Mouse (Mus musculus) hematopoietic stem cell, adult 5-6 weeks (primary cell): Measurements from ENCODE around the gene M1ap. TPM values are rescaled to one million over a fixed set of nuclear protein-coding genes. Genes with fewer than 3 reads are reported as not detected.
A peak's percentile ranks its signal among the peaks of the same experiment; 100 is the strongest.

Experiments used
- ATAC-seq, 2 experiments: fragments of 125-278 bp in 1 of 2; replicated peaks in 1 of 2; 2 replicates each; pipeline ENCODE4 v1.8.0; 2016 to 2017; ENCODE audit warnings: inconsistent platforms in 2 of 2, mild to moderate bottlenecking in 2 of 2, moderate number of reproducible peaks in 2 of 2, low read depth in 1 of 2, moderate TSS enrichment in 1 of 2; ENCODE audit not compliant: low FRiP score in 2 of 2, poor library complexity in 2 of 2, severe bottlenecking in 2 of 2, insufficient read depth in 1 of 2, low TSS enrichment in 1 of 2
- total RNA-seq: library from RNA; stranded (forward); fragments of 172-1452, 232-1000 nt; gene quantifications from 2 replicates; pipeline ENCODE4 v1.2.3, GENCODE M21; 2017

The M1ap gene
- total RNA-seq, 1 experiment from 2014 or later = 2.6 TPM

GRCm38 (mm10) chr6:83074979-83075378 is 128.3 kb downstream of the M1ap start:
- no peak for ATAC-seq

GRCm38 (mm10) chr6:83077630-83078323 is 131.1 kb downstream of the M1ap start, which contains the start of gene Pcgf1:
Gene Pcgf1 (plus strand): TSS chr6:83077869.
- ATAC-seq = peak; percentile 4 to 30; a peak in 3 of 4 replicates

DNA sequence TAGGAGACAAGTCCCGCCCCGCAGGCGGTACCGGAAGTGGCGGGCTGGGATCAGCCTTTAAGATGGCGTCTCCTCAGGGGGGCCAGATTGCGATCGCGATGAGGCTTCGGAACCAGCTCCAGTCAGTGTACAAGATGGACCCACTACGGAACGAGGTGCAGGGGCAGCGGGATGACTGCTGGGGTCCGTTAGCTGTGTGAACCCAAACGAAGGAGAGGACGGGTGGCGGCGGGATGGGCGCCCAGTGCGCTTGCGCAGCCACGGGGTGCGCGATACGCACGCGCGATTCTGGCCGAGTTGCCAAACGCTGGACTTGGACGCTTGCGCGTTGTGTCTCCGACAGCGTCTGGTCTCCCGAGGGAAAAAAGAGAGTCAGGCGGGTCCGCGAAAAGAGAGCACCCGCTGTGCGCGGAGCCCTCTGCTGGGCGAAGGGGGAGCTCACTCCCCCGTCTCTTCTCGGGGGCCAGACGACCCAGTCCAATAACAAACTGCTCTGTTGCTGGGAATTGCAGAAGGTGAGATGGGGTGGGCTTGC is 131.7 kb downstream of the M1ap start:
- peak; percentile 89 to 94 for ATAC-seq

Other genes with a start within 250 kb of the M1ap start
- 47.4 and 64.9 TPM in 2 replicates for gene Pole4, start 241.5 kb upstream of the M1ap start, total RNA-seq
- gene Hk2, start 172.4 kb upstream of the M1ap start, total RNA-seq = 32.4 and 35.6 TPM in 2 replicates
- gene Sema4f, start 7.1 kb upstream of the M1ap start, total RNA-seq = 0.13 and 0.55 TPM in 2 replicates
- 22.9 and 39.6 TPM in 2 replicates for gene Dok1, start 86.6 kb downstream of the M1ap start, total RNA-seq
- 1.3 and 2.2 TPM in 2 replicates for gene Loxl3, start 87.3 kb downstream of the M1ap start, total RNA-seq
- gene Aup1, start 107.6 kb downstream of the M1ap start, total RNA-seq = 114 and 124 TPM in 2 replicates
- 42.7 and 43.3 TPM in 2 replicates for gene Htra2, start 108.4 kb downstream of the M1ap start, total RNA-seq
- gene Dqx1, start 110.9 kb downstream of the M1ap start, total RNA-seq = 0.13 and 0.25 TPM in 2 replicates
- gene Tlx2, start 123.4 kb downstream of the M1ap start, total RNA-seq = not detected in 2 replicates
- gene Pcgf1, start 131.0 kb downstream of the M1ap start, total RNA-seq = 24.2 and 24.6 TPM in 2 replicates
- 1.5 TPM in 1 of 2 replicates, not detected in the other for gene Lbx2, start 139.5 kb downstream of the M1ap start, total RNA-seq
- gene Ccdc142, start 154.7 kb downstream of the M1ap start, total RNA-seq = 0.45 and 2.3 TPM in 2 replicates
- gene Gm42688, start 154.7 kb downstream of the M1ap start, total RNA-seq = 2.4 and 4.1 TPM in 2 replicates
- 8.4 and 19.3 TPM in 2 replicates for gene Mrpl53, start 162.1 kb downstream of the M1ap start, total RNA-seq
- 57.8 and 60.4 TPM in 2 replicates for gene Mogs, start 168.6 kb downstream of the M1ap start, total RNA-seq
- gene Wbp1, start 174.7 kb downstream of the M1ap start, total RNA-seq = 148 and 226 TPM in 2 replicates
- 31.1 and 42.3 TPM in 2 replicates for gene Ino80b, start 178.5 kb downstream of the M1ap start, total RNA-seq
- 7.1 and 12.4 TPM in 2 replicates for gene Rtkn, start 188.6 kb downstream of the M1ap start, total RNA-seq
- 0.20 and 0.31 TPM in 2 replicates for gene Wdr54, start 209.5 kb downstream of the M1ap start, total RNA-seq
- gene 1700003E16Rik, start 209.5 kb downstream of the M1ap start, total RNA-seq = 0.35 TPM in 1 of 2 replicates, not detected in the other
- gene Dctn1, start 219.0 kb downstream of the M1ap start, total RNA-seq = 50.5 and 70.9 TPM in 2 replicates